Mouse (Mus musculus): ENCODE measurements at regions not wholly inside any gene's neighbourhood (a gene's known extent, or its start where the extent isn't known, plus 50 kb on each side); places are given as distances from the start of the nearest gene placed in this dataset.

DNA sequence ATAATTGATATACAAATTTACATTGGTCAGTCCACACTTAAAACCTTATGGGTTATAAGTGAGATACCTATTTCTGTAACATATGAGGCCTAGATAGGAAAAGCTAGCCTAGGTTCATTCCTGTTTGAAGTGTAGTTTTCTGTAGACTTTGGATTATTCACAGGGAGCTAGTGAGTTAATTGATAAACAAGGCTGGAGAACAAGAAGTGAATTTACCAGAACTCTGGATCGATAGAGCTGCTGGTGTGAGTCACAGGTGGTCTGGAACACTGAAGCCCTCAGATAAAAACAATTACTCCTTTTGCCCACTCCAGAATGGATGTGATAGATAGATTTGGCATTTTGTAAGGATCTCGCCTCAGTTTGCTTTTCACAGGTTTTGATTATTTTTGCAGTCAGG is 62.0 kb upstream of the Rtl1 start:
- no peak for DNase-seq (ENCODE audit: low read depth, low spot score)

- DNase-seq (ENCODE audit: low read depth, low spot score) = no peak
Measured at GRCm38 (mm10) chr12:109674766-109675165, 74.6 kb upstream of the Rtl1 start.

GRCm38 (mm10) chr12:109694046-109694445 is 93.9 kb upstream of the Rtl1 start:
- no peak for DNase-seq (ENCODE audit: low read depth, low spot score)

GRCm38 (mm10) chr12:109694801-109695430 is 94.8 kb upstream of the Rtl1 start:
- no peak for DNase-seq (ENCODE audit: low read depth, low spot score)

DNA sequence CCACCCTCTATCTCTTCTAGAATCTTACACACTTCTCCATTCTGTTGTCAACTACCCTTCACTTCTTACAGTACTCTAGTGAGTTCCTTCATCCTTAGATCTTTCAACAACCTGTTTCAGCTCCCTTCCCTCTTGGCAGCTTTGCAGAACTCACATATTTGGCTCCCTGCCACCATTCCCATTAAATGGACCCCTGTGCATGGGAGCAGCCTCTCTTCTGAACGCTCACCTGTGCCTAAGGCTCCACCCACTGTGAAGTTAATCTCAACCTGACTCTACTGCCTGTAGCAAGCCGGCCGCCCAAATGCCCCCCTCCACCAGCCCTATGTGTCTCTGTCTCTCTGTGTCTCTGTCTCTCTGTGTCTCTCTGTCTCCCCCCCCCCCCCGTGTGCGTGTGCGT is 106.7 kb upstream of the Rtl1 start:
- DNase-seq (ENCODE audit: low read depth, low spot score) = no peak

DNA sequence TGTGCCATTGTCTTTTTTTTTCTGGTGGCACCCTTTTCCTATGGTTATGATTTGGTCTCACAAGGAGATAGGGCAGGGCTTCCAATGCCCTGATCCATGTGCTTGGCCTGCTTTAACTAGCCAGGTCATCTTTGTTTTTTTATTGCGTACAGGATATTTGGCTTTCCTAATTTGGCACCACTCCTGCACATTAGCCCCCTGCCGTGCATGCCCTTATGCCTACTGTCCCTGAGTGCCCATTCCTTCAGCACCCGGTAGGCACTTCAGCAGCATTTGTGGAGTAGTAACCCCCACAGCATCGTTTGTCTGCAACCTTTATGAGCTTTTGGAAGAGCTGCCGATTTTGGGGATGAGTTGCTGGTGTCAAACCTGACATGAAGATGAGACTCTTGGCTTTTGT is 109.5 kb upstream of the Rtl1 start:
- no peak for DNase-seq (ENCODE audit: low read depth, low spot score)

- DNase-seq (ENCODE audit: low read depth, low spot score) = no peak
Measured at GRCm38 (mm10) chr12:109711392-109711791, 111.3 kb upstream of the Rtl1 start.

GRCm38 (mm10) chr12:109711946-109712345 is 111.8 kb upstream of the Rtl1 start:
- DNase-seq (ENCODE audit: low read depth, low spot score) = no peak

GRCm38 (mm10) chr12:109712386-109712785 is 112.3 kb upstream of the Rtl1 start:
- no peak for DNase-seq (ENCODE audit: low read depth, low spot score)

DNA sequence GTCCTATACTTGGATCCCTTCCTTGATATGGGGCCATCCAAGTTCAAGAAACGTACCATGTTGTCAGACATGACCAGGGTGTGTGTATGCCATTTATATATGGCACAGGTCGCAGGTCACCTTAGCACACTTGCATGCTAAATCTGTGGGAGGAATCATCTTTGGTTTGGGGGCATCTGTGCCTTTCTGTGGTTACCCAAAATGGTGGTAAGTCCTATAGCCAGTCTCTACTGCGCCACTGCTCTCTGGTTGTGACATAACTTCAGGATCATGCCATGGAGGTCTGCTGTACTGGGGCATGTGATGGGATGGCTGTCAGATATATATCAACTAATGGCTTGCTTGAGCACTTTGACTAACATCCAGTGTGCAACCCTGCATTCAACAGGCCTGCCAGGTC is 112.9 kb upstream of the Rtl1 start:
- DNase-seq (ENCODE audit: low read depth, low spot score) = no peak

DNA sequence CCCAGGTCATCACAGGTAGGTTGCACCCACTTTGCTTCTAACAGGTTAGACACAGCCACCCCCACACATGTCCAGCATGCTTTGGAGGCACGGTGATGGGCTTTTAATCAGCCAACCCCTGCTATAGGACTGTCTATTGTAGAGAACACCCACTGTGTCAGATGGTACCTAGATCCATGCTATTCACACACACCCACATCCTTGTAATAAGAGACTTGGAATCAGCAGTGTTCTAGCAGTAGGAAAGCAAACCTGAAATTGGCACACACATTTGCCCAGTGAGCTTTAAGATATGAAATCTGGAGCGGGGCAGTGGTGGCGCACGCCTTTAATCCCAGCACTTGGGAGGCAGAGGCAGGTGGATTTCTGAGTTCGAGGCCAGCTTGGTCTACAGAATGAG is 113.9 kb upstream of the Rtl1 start:
- DNase-seq (ENCODE audit: low read depth, low spot score) = no peak

DNA sequence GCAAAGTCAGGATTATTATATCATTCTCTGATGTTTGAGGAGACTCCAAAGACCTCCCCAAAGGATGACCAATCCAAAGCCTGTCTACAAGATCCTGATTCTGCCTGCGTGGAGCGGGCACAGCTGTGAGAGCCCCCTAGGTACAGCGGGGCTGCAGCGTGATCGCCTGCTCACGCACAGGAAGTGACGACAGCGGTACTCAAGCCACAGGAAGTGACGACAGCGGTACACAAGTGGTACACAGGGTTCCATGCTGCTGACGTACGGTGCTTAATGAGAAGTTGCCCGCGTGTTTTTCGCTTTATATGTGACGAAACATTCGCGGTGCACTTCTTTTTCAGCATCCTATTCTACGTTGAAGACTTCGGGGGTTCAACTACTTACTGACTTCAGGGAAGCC is 116.9 kb upstream of the Rtl1 start:
- no peak for DNase-seq (ENCODE audit: low read depth, low spot score)

DNA sequence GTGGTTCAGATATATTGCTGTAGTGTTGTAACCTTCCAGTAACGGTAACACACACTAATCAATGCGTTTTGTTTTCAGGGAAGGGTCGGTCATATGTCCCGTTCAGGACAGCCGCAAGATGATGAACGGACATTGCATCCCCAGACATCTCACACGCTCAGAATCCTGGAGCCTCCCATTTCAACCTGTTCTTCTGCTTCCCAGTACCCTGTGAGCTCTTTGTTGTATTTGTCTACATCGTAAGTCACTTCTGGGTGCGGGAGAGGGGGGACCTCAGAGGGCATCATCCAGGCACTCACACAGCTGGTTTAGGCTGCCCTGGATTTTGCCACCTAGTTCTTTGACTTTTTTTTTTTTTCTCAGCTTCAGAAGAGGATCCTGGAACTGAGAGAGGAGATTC is 117.9 kb upstream of the Rtl1 start:
- no peak for DNase-seq (ENCODE audit: low read depth, low spot score)

DNA sequence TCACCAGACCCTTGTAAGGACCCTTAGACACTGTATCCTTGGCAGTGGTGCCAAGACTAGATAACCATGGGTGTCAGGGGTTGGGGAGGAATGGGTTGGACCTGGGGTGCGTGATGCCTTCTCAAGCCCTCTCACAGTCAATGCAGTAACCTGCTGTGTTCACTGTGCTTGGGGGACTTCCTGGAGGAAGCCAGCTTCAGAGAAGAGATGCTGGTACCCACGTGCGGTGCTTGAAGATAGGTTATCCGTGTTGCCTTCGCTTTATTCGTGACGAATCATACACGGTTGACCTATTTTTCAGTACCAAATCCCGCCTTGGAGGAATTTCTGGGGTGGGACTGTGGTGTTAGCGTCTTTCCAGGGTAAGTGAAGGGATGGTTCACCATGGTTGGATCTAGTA is 138.1 kb upstream of the Rtl1 start:
- no peak for DNase-seq (ENCODE audit: low read depth, low spot score)

DNA sequence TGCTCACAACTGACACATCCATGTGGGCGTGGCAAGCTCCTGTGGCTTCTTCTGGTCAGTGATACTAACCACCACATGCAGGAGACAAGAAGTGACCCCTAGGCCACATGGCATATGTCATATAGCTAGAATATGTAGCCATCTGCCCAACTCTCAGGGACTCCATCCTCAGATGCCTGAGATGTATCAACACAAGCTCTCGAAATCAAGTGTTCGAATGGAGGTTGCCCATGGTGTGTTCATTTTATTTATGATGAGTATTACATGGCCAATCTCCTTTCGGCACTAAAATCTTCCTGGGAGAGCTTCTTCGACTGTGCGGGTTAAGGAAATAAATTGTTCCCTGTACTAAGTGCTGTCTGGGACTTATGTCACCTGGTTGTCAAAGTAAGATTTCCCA is 138.8 kb upstream of the Rtl1 start:
- DNase-seq (ENCODE audit: low read depth, low spot score) = no peak

DNA sequence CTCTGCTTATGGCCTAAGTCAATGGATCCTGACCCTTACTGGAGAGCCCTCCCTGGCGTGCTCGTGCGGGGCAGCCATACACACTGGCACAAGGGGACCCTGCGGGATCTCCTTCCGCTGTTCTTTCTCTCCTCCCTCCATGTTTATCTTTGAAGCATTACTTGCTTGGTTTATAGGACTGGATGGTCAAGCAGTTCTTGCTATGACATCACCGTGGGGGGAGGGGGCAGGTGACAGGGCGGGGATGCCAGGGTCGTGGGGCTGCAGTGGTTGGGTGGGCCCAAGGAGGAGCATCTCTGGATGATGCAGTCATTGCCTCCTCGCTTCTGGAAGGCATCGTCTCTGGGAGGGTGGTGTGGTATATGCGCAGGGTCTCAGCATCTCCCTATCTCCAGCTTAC is 142.4 kb upstream of the Rtl1 start:
- DNase-seq (ENCODE audit: low read depth, low spot score) = no peak

DNA sequence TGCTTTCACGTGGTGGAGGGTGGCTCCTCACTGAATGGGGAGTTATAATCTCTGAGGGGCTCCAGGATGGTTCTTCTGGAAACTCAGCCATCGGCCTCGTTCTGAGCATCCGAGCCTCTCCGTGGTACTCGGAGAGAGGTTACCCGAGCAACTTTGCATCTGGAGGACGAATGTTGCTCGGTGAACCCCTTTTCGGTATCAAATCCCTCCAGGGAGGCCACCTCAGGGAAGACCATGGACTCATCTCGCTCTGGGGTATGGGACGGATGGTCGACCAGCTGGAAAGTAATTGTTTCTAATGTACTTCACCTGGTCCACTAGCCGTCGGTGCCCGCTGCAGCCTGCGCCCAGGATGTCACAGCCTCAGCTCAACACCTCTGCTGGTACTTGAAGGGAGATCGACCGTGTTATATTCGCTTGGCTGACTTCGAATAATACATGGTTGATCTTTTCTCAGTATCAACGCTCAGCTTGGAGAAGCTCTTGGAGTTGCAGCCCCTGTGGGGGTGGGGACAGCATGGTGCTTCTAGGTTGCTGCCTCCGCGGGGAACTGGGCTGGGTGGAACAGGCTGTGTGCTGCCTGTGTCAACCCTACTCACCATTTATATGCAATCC is 143.0 kb upstream of the Rtl1 start:
- DNase-seq (ENCODE audit: low read depth, low spot score) = no peak

DNA sequence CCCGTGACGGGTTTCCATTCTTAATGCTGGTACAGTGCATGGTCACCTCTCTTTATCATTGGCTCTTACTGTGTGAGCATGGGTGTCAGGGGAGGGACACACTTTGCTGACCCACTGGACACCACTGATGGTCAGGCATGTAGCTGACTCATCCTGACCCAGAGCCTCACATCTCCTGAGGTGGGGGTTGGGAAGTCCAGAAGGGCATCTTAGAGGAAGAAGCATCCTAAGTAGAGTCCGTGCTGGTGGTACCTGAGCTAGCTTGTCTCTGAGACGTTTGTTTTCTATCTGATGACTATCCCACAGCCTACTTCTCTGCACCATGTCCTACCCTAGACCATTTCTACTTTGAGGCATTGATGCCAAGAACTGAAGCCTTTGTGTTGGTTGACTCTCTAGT is 144.1 kb upstream of the Rtl1 start:
- DNase-seq (ENCODE audit: low read depth, low spot score) = no peak

DNA sequence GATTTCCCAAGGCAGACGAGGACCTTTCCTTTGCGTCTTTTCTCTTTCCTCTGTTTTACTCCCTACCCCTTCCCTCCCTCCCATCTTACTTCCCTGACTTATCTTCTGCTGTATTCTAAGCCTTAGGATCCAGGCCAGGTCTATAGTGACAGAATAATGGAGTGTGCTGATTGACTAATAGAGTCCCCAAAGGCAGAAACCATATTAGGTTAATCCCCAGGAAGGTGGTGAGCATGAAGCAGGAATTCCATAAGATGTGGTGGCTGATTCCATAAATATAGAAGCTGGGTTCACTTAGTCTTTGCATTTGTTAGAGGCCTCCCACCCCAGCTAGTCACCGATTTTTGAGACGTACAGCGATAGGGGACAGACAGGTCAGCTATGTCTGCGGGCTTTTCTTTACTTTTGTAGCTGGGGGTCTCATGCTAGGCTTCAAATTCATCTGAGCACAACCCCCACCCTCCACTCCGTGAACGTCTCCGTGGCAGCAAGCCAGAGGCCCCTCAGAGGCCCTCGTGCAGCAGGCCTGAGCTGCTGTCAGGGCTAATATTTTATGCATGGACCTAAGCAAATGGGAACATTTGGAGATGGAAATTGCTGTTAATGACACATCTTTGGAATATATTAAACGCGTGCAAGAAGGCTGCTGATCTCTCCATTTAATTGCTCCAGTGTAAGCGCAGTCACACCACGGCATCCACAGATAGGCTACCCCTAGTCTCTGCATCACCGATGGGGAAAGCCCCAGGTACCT is 145.8 kb upstream of the Rtl1 start:
- DNase-seq (ENCODE audit: low read depth, low spot score) = no peak

- DNase-seq (ENCODE audit: low read depth, low spot score) = no peak
Measured at GRCm38 (mm10) chr12:109747201-109747600, 147.1 kb upstream of the Rtl1 start.

- DNase-seq (ENCODE audit: low read depth, low spot score) = no peak
Measured at GRCm38 (mm10) chr12:109747776-109748175, 147.6 kb upstream of the Rtl1 start.

- no peak for DNase-seq (ENCODE audit: low read depth, low spot score)
Measured at GRCm38 (mm10) chr12:109748326-109749059, 148.4 kb upstream of the Rtl1 start.

All from ES-CJ7 (cell line).